Mouse (Mus musculus): ENCODE data around the gene Calm1.

DNA sequence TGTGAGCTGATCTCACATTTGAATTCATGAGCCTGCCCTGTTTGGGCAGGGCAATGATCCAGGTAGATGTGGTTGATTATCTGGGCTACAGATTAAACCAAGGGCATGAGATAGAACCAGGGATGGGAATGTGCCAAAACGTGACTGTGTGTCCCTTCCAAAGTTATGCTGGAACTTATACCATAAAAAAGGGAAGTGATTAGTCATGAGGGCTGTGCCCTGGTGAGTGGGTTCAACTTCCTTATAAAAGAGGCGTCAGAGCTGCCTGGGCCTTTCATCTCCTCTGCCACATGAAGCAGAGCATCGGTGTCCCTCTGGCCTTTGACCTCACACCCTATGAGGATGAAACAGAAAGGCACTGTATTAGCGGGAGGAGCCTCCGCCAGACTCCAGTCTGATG is 15.3 kb upstream of the Calm1 start:
- no peak for TF ChIP-seq CTCF (IDR thresholded peaks at IDR 0.05; ENCODE audit: extremely low read depth, insufficient read depth, low read length)
- TF ChIP-seq POLR2A (IDR thresholded peaks at IDR 0.05; ENCODE audit: extremely low read depth, insufficient read depth, low read length): no peak
